Mouse (Mus musculus): ENCODE data around the gene Fam208b. TPM values are rescaled to one million over a fixed set of nuclear protein-coding genes. Genes with fewer than 3 reads are reported as not detected.

Fam208b gene
- polyA plus RNA-seq, 1 experiment from 2014 or later, result 24.9 TPM

GRCm38 (mm10) chr13:3642049-3642448, 31.1 kb upstream of the Fam208b start:
- H3K4me3 ChIP-seq (ENCODE audit: low read depth, low read length), result no peak overlapping the region
- H3K4me1 ChIP-seq (ENCODE audit: control insufficient read depth, insufficient read depth, low read length), result no peaks in the 10 kb centered on the region
- peak; percentile 59; the same call in 1 of the 2 replicates for ATAC-seq (ENCODE audit: low read depth)
- WGBS, result 85% methylated on average over 9 of the region's 9 CpGs
- H3K9me3 ChIP-seq (ENCODE audit: control insufficient read depth, low read length), result no peaks in the 10 kb centered on the region
- H3K27ac ChIP-seq (ENCODE audit: low read depth, low read length), result no peak overlapping the region
- no peaks in the 10 kb centered on the region for H3K27me3 ChIP-seq (ENCODE audit: control insufficient read depth, insufficient read depth, low read length)
- no peak overlapping the region for H3K4me2 ChIP-seq (ENCODE audit: low read depth, low read length)
- no peak overlapping the region for H3K9ac ChIP-seq (replicated peaks; ENCODE audit: low read depth, low read length)
- no peaks in the 10 kb centered on the region for H3K36me3 ChIP-seq (ENCODE audit: control insufficient read depth, insufficient read depth, low read length)

GRCm38 (mm10) chr13:3636797-3637196, 25.9 kb upstream of the Fam208b start:
- 65% methylated on average over 11 of the region's 11 CpGs for WGBS
- Histone ChIP-seq H3K9me3 (ENCODE audit: control insufficient read depth, low read length) (no peaks in the 10 kb centered on the region), H3K27ac (ENCODE audit: low read depth, low read length) (no peak overlapping the region), H3K4me1 (ENCODE audit: control insufficient read depth, insufficient read depth, low read length) (no peaks in the 10 kb centered on the region), H3K27me3 (ENCODE audit: control insufficient read depth, insufficient read depth, low read length) (no peaks in the 10 kb centered on the region), H3K4me3 (ENCODE audit: low read depth, low read length) (no peak overlapping the region), H3K4me2 (ENCODE audit: low read depth, low read length) (no peak overlapping the region), H3K36me3 (ENCODE audit: control insufficient read depth, insufficient read depth, low read length) (no peaks in the 10 kb centered on the region), H3K9ac (replicated peaks; ENCODE audit: low read depth, low read length) (no peak overlapping the region)
- no peak for ATAC-seq (ENCODE audit: low read depth)

- no peak overlapping the region for H3K4me2 ChIP-seq (ENCODE audit: low read depth, low read length)
- no peak overlapping the region for H3K27ac ChIP-seq (ENCODE audit: low read depth, low read length)
- no peak for ATAC-seq (ENCODE audit: low read depth)
- H3K36me3 ChIP-seq (ENCODE audit: control insufficient read depth, insufficient read depth, low read length), result no peaks in the 10 kb centered on the region
- H3K4me1 ChIP-seq (ENCODE audit: control insufficient read depth, insufficient read depth, low read length), result no peaks in the 10 kb centered on the region
- H3K4me3 ChIP-seq (ENCODE audit: low read depth, low read length), result no peak overlapping the region
- no peak overlapping the region for H3K9ac ChIP-seq (replicated peaks; ENCODE audit: low read depth, low read length)
- WGBS, result 96% methylated on average over 3 of the region's 3 CpGs
- no peaks in the 10 kb centered on the region for H3K9me3 ChIP-seq (ENCODE audit: control insufficient read depth, low read length)
- H3K27me3 ChIP-seq (ENCODE audit: control insufficient read depth, insufficient read depth, low read length), result no peaks in the 10 kb centered on the region
These were observed 24.2 kb upstream of the Fam208b start for GRCm38 (mm10) chr13:3635076-3635475.

DNA sequence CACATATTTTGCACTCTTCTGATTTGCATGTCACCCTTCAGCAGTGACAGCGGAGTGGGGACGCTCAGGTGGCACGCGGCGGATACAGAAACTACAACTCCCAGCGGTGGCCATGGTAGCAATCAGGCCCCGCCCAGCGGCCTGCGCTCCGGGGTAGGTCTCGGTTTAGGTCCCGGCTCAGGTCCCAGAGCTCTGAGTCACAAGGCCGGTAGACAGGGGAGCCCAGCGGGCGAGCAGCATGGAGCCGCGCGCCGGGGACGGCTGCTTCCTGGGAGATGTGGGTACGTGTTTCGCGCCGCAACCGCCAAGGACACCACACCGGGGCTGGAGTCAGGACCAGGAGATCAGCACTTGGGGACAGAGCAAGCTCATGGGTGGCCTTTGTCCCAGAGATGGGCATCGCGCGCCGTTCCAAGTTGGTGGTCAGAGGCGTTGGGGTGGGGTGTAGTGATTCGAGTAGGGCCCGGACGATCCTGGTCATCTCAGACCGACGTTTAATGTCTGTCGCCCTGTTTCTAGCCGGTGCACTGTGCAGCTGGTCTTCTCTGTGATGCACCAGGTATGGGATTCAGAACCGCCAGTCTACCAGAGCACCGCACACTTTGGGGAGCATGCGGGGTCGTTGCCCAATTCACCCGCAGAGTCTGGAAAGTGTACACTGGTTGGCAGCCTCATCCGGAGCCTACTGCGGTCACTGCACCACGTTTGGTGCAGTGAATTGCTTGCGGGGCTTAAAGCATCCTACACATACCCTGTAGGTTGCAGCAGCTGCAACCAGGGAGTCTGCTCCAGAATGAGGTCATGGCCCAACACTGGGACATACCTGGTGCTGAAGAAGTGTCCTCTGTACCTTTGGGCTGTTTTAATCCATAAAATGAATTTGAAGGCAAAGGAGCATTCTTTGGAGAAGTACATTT, 23.2 kb upstream of the Fam208b start, which contains the start of gene Asb13:
Gene Asb13 (plus strand): TSS at position 138 of the 917 bp plus-strand sequence.
- H3K9ac ChIP-seq (replicated peaks; ENCODE audit: low read depth, low read length), result peak within 1 kb of the TSS; percentile 77
- 1% methylated on average over 47 of the region's 47 CpGs for WGBS

GRCm38 (mm10) chr13:3633131-3633530, 22.2 kb upstream of the Fam208b start:
- no peaks in the 10 kb centered on the region for H3K9me3 ChIP-seq (ENCODE audit: control insufficient read depth, low read length)
- H3K36me3 ChIP-seq (ENCODE audit: control insufficient read depth, insufficient read depth, low read length), result no peaks in the 10 kb centered on the region
- no peak for ATAC-seq (ENCODE audit: low read depth)
- H3K9ac ChIP-seq (replicated peaks; ENCODE audit: low read depth, low read length), result no peak overlapping the region
- H3K4me3 ChIP-seq (ENCODE audit: low read depth, low read length), result no peak overlapping the region
- H3K4me2 ChIP-seq (ENCODE audit: low read depth, low read length), result no peak overlapping the region; the same call in 1 of the 2 replicates
- H3K4me1 ChIP-seq (ENCODE audit: control insufficient read depth, insufficient read depth, low read length), result no peaks in the 10 kb centered on the region
- H3K27me3 ChIP-seq (ENCODE audit: control insufficient read depth, insufficient read depth, low read length), result no peaks in the 10 kb centered on the region
- WGBS, result 44% methylated on average over 6 of the region's 6 CpGs
- no peak overlapping the region for H3K27ac ChIP-seq (ENCODE audit: low read depth, low read length)

More for the DNA sequence above, 23.2 kb upstream of the Fam208b start, which contains the start of gene Asb13:
- Histone ChIP-seq H3K27me3 (ENCODE audit: control insufficient read depth, insufficient read depth, low read length) (no peaks in the 10 kb centered on the region), H3K27ac (ENCODE audit: low read depth, low read length) (peak within 1 kb of the TSS; percentile 16; the same call in 1 of the 2 replicates), H3K4me1 (ENCODE audit: control insufficient read depth, insufficient read depth, low read length) (no peaks in the 10 kb centered on the region), H3K36me3 (ENCODE audit: control insufficient read depth, insufficient read depth, low read length) (no peaks in the 10 kb centered on the region), H3K4me3 (ENCODE audit: low read depth, low read length) (peak within 1 kb of the TSS; percentile 69), H3K9me3 (ENCODE audit: control insufficient read depth, low read length) (no peaks in the 10 kb centered on the region), H3K4me2 (ENCODE audit: low read depth, low read length) (peak within 1 kb of the TSS; percentile 69)
- ATAC-seq (ENCODE audit: low read depth), result peak; percentile 96

DNA sequence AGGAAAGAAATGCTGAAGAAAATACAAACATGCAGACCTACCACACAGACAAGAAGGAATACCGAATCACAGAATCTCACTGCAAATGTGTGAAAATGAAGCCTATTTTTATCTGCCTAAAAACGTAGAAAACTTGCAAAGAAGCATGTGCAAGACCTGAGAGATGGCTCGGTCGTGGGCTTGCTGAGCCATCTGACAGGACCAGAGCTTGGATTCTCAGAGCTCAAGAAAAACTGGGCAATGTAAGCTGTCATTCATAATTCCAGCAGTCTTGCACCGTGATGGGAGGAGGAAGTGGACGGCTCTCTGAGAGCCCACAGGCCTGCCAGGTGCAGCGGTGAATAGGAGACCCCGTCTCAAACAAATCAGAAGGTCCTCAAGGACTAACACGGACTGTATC, 21.6 kb upstream of the Fam208b start:
- no peak overlapping the region for H3K4me3 ChIP-seq (ENCODE audit: low read depth, low read length)
- no peak overlapping the region for H3K27ac ChIP-seq (ENCODE audit: low read depth, low read length)
- H3K4me1 ChIP-seq (ENCODE audit: control insufficient read depth, insufficient read depth, low read length), result no peaks in the 10 kb centered on the region
- H3K9ac ChIP-seq (replicated peaks; ENCODE audit: low read depth, low read length), result no peak overlapping the region
- no peaks in the 10 kb centered on the region for H3K9me3 ChIP-seq (ENCODE audit: control insufficient read depth, low read length)
- WGBS, result 89% methylated on average over 9 of the region's 9 CpGs
- no peak overlapping the region for H3K4me2 ChIP-seq (ENCODE audit: low read depth, low read length)
- no peak for ATAC-seq (ENCODE audit: low read depth)
- no peaks in the 10 kb centered on the region for H3K36me3 ChIP-seq (ENCODE audit: control insufficient read depth, insufficient read depth, low read length)
- no peaks in the 10 kb centered on the region for H3K27me3 ChIP-seq (ENCODE audit: control insufficient read depth, insufficient read depth, low read length)

DNA sequence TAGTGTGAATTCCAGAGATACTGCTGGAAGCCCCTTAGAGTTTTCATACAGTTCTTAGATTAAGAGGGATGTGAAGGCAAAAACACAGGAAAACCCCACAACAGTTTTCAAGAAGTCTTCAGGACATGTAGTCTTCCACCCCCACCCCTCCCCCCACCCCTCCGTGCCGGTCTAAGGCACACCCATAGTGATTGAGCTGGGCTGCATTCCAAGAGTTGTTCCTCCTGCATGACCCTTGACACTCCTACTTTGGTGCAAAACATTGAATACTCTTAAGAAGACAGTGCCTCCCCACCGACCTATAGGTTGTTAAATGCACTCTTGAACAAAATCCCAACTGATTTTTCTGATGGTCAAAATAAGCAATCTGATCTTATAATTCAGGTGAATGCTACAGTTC, 17.2 kb upstream of the Fam208b start:
- Histone ChIP-seq H3K4me3 (ENCODE audit: low read depth, low read length) (no peak overlapping the region), H3K27me3 (ENCODE audit: control insufficient read depth, insufficient read depth, low read length) (no peaks in the 10 kb centered on the region), H3K27ac (ENCODE audit: low read depth, low read length) (no peak overlapping the region), H3K9ac (replicated peaks; ENCODE audit: low read depth, low read length) (no peak overlapping the region), H3K36me3 (ENCODE audit: control insufficient read depth, insufficient read depth, low read length) (no peaks in the 10 kb centered on the region), H3K4me2 (ENCODE audit: low read depth, low read length) (no peak overlapping the region), H3K9me3 (ENCODE audit: control insufficient read depth, low read length) (no peaks in the 10 kb centered on the region), H3K4me1 (ENCODE audit: control insufficient read depth, insufficient read depth, low read length) (no peaks in the 10 kb centered on the region)
- ATAC-seq (ENCODE audit: low read depth), result no peak
- 52% methylated on average over 3 of the region's 3 CpGs for WGBS

GRCm38 (mm10) chr13:3627139-3627538, 16.2 kb upstream of the Fam208b start:
- Histone ChIP-seq H3K4me1 (ENCODE audit: control insufficient read depth, insufficient read depth, low read length) (no peaks in the 10 kb centered on the region), H3K36me3 (ENCODE audit: control insufficient read depth, insufficient read depth, low read length) (no peaks in the 10 kb centered on the region), H3K4me2 (ENCODE audit: low read depth, low read length) (no peak overlapping the region), H3K27me3 (ENCODE audit: control insufficient read depth, insufficient read depth, low read length) (no peaks in the 10 kb centered on the region), H3K9me3 (ENCODE audit: control insufficient read depth, low read length) (no peaks in the 10 kb centered on the region), H3K27ac (ENCODE audit: low read depth, low read length) (no peak overlapping the region), H3K9ac (replicated peaks; ENCODE audit: low read depth, low read length) (no peak overlapping the region), H3K4me3 (ENCODE audit: low read depth, low read length) (no peak overlapping the region)
- no peak for ATAC-seq (ENCODE audit: low read depth)
- 60% methylated on average over 3 of the region's 3 CpGs for WGBS

GRCm38 (mm10) chr13:3610118-3610794, 652 bp downstream of the Fam208b start:
- Histone ChIP-seq H3K9ac (replicated peaks; ENCODE audit: low read depth, low read length) (peak overlapping the region; percentile 80), H3K36me3 (ENCODE audit: control insufficient read depth, insufficient read depth, low read length) (no peaks in the 10 kb centered on the region), H3K27me3 (ENCODE audit: control insufficient read depth, insufficient read depth, low read length) (no peaks in the 10 kb centered on the region), H3K4me3 (ENCODE audit: low read depth, low read length) (peak overlapping the region; percentile 93), H3K4me2 (ENCODE audit: low read depth, low read length) (peak overlapping the region; percentile 88), H3K4me1 (ENCODE audit: control insufficient read depth, insufficient read depth, low read length) (no peaks in the 10 kb centered on the region), H3K27ac (ENCODE audit: low read depth, low read length) (peak overlapping the region; percentile 85), H3K9me3 (ENCODE audit: control insufficient read depth, low read length) (no peaks in the 10 kb centered on the region)
- peak; percentile 55 for ATAC-seq (ENCODE audit: low read depth)
- WGBS, result under 1% methylated on average over 46 of the region's 50 CpGs
